Mouse (Mus musculus) activated CD4-positive, CD25-positive, alpha-beta regulatory T cell, adult 4 months (primary cell): ENCODE data around the gene Ubxn11. TPM values are rescaled to one million over a fixed set of nuclear protein-coding genes. Genes with fewer than 3 reads are reported as not detected.
"Not testable (repeated sequence)": the region's sequence is repeated elsewhere in the genome, so short reads cannot be mapped to it uniquely, and the experiment has no call there.

Experiments
- ATAC-seq: one replicate; pipeline ENCODE4 v1.8.0; 2017
- polyA plus RNA-seq, 2 experiments: library from polyadenylated mRNA; unstranded; fragments of 100-300 nt; shearing (Covaris generic); gene quantifications; one replicate each; pipeline ENCODE4 v1.2.1; 2017

The Ubxn11 gene
- polyA plus RNA-seq, 2 experiments from 2014 or later: 33.7 to 34.2 TPM

GRCm38 (mm10) chr4:134144297-134144696, 41.9 kb downstream of the Ubxn11 start:
- ATAC-seq: not testable (repeated sequence)

DNA sequence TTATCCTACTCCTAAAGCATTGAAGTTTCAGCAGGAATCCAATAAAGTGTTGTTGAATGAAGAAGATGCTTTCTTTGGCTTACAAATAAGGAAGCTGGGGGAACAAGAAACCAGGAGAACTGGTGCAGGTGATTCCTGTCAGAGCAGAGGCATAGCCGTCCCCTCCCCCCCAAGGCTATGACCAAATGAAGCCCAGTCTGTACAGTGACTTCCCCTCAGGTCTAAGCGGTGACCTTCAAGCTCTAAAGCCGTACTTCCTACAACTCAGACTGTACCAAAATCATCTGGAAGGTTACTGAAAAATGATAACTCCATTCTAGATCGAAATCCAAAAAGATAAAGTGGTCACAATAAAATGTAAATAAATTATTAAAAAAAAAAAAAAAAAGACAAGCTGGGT, 47.0 kb downstream of the Ubxn11 start:
- ATAC-seq: no peak

GRCm38 (mm10) chr4:134152112-134152511, 49.7 kb downstream of the Ubxn11 start:
- no peak for ATAC-seq

GRCm38 (mm10) chr4:134153656-134154055, 51.3 kb downstream of the Ubxn11 start:
- ATAC-seq: no peak

DNA sequence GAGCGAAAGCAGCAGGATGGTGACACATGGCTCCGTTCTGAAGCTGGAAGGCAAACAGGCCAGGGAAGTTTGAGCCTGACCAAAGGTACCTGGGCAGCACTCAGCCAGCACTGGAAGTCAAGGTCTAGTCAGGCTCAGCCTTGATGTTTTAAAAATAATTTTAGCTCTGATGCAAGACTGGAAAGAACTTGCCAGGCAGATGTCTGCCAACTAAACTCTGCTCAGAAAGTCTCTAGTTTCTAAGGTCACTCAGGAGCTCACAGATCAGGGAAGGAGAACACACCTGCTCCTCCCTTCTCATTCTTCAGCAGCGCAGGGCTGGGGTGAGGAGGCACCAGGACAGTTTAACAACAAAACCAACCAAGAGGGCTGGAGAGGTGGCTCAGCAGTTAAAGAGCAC, 52.0 kb downstream of the Ubxn11 start:
- ATAC-seq: no peak

- ATAC-seq: no peak
Observed at GRCm38 (mm10) chr4:134155531-134155930, 53.2 kb downstream of the Ubxn11 start.

DNA sequence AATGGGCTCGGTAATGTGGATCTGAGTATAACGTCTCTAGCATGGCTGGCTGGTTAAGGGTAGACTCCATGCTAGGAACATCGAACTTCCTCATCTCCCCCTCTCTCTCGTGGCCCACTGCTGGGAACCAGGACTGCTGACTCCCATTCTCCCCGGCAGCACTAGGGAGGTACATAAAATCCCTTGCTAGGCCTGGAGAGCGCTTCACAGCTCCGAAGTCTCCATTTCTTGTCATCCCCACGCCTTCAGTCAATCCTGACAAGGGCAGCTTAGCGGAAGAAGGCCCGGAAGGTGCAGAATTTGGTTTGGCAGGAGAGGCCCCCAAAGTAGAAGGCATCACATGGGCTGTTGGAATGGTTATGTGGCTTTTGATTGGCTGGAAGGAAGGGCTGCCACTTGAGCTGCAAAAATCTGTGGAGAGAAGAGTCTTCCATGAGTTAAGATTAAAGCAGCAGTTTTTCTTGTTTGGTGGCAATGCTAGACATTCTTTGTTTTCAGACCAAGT, 53.6 kb downstream of the Ubxn11 start:
- no peak for ATAC-seq

GRCm38 (mm10) chr4:134156744-134157143, 54.4 kb downstream of the Ubxn11 start:
- no peak for ATAC-seq

- ATAC-seq: no peak
Observed at GRCm38 (mm10) chr4:134157558-134157957, 55.2 kb downstream of the Ubxn11 start.

DNA sequence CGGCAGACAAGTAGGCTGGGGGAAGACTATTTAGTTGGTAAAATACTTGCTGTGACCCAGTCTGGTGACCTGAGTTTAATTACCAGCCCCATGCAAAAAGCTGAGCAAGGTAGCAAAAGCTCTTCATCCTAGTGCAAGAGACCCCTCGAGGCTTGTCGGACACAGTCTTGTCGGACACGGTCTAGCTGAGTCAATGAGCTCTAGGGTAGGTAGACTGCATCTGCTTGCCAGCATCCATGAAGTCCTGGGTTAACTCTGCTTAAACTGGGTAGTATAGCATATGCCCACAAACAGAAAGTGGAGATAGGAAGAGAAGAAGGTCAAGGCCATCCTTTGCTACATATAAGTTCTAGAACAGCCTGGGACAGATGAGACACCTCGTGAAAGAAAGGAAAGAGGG, 56.4 kb downstream of the Ubxn11 start:
- no peak for ATAC-seq

DNA sequence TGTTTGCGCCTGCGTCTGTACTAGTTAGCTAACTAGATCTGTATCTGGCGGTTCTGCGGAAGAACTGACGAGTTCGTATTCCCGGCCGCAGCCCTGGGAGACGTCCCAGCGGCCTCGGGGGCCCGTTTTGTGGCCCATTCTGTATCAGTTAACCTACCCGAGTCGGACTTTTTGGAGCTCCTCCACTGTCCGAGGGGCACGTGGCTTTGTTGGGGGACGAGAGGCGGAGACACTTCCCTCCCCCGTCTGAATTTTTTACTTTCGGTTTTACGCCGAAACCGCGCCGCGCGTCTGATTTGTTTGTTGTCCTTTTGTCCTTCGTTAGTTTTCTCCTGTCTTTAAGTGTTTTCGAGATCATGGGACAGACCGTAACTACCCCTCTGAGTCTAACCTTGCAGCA, 57.7 kb downstream of the Ubxn11 start:
- ATAC-seq: not testable (repeated sequence)

GRCm38 (mm10) chr4:134164591-134164990, 62.2 kb downstream of the Ubxn11 start:
- no peak for ATAC-seq

GRCm38 (mm10) chr4:134165024-134165423, 62.7 kb downstream of the Ubxn11 start:
- ATAC-seq: no peak

DNA sequence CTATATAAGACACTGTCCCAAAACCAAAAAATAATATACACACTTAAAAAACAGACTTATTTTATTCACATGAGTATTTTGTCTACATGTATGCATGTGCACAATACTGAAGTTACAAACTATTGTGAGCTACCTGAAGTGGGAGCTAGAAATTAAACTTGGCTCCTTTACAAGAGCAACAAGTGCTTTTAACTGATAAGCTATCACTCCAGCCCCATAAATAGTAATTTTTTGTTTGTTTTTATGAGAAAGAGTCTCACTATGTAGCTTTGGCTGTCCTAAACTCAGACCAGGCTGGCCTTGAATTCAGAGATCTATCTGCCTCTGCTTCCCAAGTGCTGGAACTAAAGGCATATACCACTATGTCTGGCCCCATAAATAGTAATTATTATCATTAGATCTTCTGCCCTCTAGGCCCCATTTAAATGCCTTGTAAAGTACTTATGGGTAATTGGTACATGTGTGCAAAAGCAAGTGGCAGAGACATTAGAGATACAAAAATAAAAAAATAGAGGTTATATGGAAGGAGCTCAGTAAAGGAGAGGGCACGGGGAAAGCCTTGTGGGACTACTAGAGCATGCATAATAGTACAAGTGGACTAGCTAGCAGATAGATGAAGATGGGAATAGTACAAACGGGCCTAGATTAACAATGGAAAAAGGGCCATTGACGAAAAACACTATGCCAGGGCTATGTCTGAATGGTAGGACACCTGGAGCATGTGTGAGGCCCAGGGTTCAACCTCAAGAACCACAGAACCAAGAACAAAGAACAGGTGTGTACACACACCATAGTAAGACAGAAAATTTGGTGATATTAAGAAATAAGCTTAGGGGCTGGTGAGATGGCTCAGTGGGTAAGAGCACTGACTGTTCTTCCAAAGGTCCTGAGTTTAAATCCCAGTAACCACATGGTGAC, 63.4 kb downstream of the Ubxn11 start:
- ATAC-seq: no peak

DNA sequence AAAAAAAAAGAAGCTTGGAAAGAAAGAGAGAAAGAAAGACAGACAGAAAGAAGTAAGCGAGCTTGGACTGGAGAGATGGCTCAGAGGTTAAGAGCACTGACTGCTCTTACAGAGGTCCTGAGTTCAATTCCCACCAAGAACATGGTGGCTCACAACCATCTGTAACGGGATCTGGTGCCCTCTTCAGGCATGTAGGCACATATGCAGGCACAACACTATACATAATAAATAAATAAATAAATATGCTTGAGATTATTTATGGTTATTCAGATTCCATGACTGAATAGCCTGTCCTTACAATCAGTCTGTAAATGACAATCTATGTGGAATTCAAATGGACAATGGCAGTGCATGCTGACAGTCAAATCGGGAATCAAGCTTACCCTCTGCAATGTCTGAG, 64.5 kb downstream of the Ubxn11 start:
- no peak for ATAC-seq

DNA sequence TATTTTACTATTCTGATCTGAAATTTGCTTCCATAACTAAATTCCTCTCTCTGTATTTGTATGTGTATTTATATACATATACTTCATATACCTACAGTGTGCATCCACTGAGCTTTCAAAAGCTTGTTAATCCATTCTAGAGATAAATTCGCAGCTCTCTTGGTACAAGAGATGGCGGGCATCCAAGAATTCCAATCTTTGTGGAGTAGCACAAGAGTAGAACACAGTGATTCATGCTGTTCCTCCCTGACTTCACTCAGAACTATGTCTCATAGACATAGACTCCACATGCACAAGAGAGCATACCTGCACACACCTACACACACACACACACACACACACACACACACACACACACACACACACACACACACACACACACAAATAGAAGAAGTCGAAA, 70.0 kb downstream of the Ubxn11 start:
- no peak for ATAC-seq

Other genes with a start within 250 kb of the Ubxn11 start
- gene Rps6ka1, start 214.8 kb upstream of the Ubxn11 start, polyA plus RNA-seq: 100 to 1,000 TPM in 1 of 2 experiments, 10 to 100 TPM in 1; 96.5 to 113 TPM
- 100 to 1,000 TPM; 478 to 642 TPM for gene Hmgn2, start 133.9 kb upstream of the Ubxn11 start, polyA plus RNA-seq
- gene Dhdds, start 101.7 kb upstream of the Ubxn11 start, polyA plus RNA-seq: 10 to 100 TPM; 16.7 to 20.0 TPM
- gene Lin28a, start 83.7 kb upstream of the Ubxn11 start, polyA plus RNA-seq: not detected
- under 1 TPM; 0.33 to 0.37 TPM for gene Zfp683, start 48.7 kb upstream of the Ubxn11 start, polyA plus RNA-seq
- gene Crybg2, start 41.8 kb upstream of the Ubxn11 start, polyA plus RNA-seq: 10 to 100 TPM; 15.7 to 20.2 TPM
- 1,000 to 10,000 TPM; 3,607 to 4,442 TPM for gene Cd52, start 7.5 kb upstream of the Ubxn11 start, polyA plus RNA-seq
- gene Sh3bgrl3, start 26.2 kb downstream of the Ubxn11 start, polyA plus RNA-seq: 1,000 to 10,000 TPM; 1,097 to 1,279 TPM
- gene Cep85, start 84.5 kb downstream of the Ubxn11 start, polyA plus RNA-seq: 100 to 1,000 TPM in 1 of 2 experiments, 10 to 100 TPM in 1; 63.2 to 139 TPM
- gene Gm7534, start 100.4 kb downstream of the Ubxn11 start, polyA plus RNA-seq: under 1 TPM in 1 of 2 experiments, not detected in 1; 0.15 TPM
- gene Catsper4, start 124.8 kb downstream of the Ubxn11 start, polyA plus RNA-seq: not detected
- not detected for gene Cnksr1, start 135.8 kb downstream of the Ubxn11 start, polyA plus RNA-seq
- gene E130218I03Rik, start 141.1 kb downstream of the Ubxn11 start, polyA plus RNA-seq: 1 to 10 TPM in 1 of 2 experiments, under 1 TPM in 1; 0.37 to 6.4 TPM
- gene Zfp593, start 143.0 kb downstream of the Ubxn11 start, polyA plus RNA-seq: 1 to 10 TPM; 5.1 to 6.4 TPM
- gene Gm30191, start 144.4 kb downstream of the Ubxn11 start, polyA plus RNA-seq: not detected
- not detected for gene Grrp1, start 151.5 kb downstream of the Ubxn11 start, polyA plus RNA-seq
- gene Pdik1l, start 185.3 kb downstream of the Ubxn11 start, polyA plus RNA-seq: 10 to 100 TPM; 17.2 to 19.1 TPM
- not detected for gene Trim63, start 212.6 kb downstream of the Ubxn11 start, polyA plus RNA-seq
- under 1 TPM; 0.24 to 0.85 TPM for gene Slc30a2, start 240.6 kb downstream of the Ubxn11 start, polyA plus RNA-seq